Mouse (Mus musculus) monocyte, adult 2 months (primary cell): ENCODE measurements around the gene Six1.
"Not testable (repeated sequence)": the region's sequence is repeated elsewhere in the genome, so short reads cannot be mapped to it uniquely, and the experiment has no call there.

Experiments used
- DNase-seq, 2 experiments: peaks; one replicate each; pipeline ENCODE4 v3.0.0; 2022; ENCODE audit warnings: low spot score in 2 of 2, low read depth in 1 of 2

Six1 gene

GRCm38 (mm10) chr12:73037385-73038160, 16.1 kb downstream of the Six1 start:
- no peak for DNase-seq

- DNase-seq, result no peak
Measured at GRCm38 (mm10) chr12:73034901-73035895, 18.5 kb downstream of the Six1 start.

- no peak for DNase-seq
Measured at GRCm38 (mm10) chr12:73032665-73033064, 21.0 kb downstream of the Six1 start.

- DNase-seq, result no peak
Measured at GRCm38 (mm10) chr12:73031315-73031714, 22.4 kb downstream of the Six1 start.

- no peak for DNase-seq
Measured at GRCm38 (mm10) chr12:73025490-73025889, 28.2 kb downstream of the Six1 start.

GRCm38 (mm10) chr12:73020941-73021340, 32.7 kb downstream of the Six1 start:
- DNase-seq, result no peak

GRCm38 (mm10) chr12:73020422-73020821, 33.3 kb downstream of the Six1 start:
- DNase-seq, result no peak

- no peak for DNase-seq
Measured at GRCm38 (mm10) chr12:73018838-73019237, 34.8 kb downstream of the Six1 start.

GRCm38 (mm10) chr12:73016171-73016570, 37.5 kb downstream of the Six1 start:
- no peak for DNase-seq

GRCm38 (mm10) chr12:73014311-73014710, 39.4 kb downstream of the Six1 start:
- DNase-seq, result no peak

- no peak for DNase-seq
Measured at GRCm38 (mm10) chr12:73012824-73013223, 40.9 kb downstream of the Six1 start.

- DNase-seq, result no peak
Measured at GRCm38 (mm10) chr12:73012136-73012785, 41.4 kb downstream of the Six1 start.

- not testable (repeated sequence) for DNase-seq
Measured at GRCm38 (mm10) chr12:73002903-73003302, 50.8 kb downstream of the Six1 start.

- not testable (repeated sequence) for DNase-seq
Measured at GRCm38 (mm10) chr12:73002281-73002680, 51.4 kb downstream of the Six1 start.

GRCm38 (mm10) chr12:72998105-72999001, 55.3 kb downstream of the Six1 start:
- no peak for DNase-seq

GRCm38 (mm10) chr12:72996646-72997045, 57.0 kb downstream of the Six1 start:
- DNase-seq, result no peak
